Mouse (Mus musculus) ES-Bruce4 (cell line): Measurements from ENCODE around the gene Camkmt.

Experiments used
- CTCF ChIP-seq: IDR thresholded peaks from one replicate; pipeline ENCODE4 v1.8.1; 2011; ENCODE audit warnings: low read depth, low read length
- POLR2A ChIP-seq: IDR thresholded peaks from one replicate; pipeline ENCODE4 v1.8.1; 2011; ENCODE audit warnings: low read length; ENCODE audit not compliant: insufficient read depth

DNA sequence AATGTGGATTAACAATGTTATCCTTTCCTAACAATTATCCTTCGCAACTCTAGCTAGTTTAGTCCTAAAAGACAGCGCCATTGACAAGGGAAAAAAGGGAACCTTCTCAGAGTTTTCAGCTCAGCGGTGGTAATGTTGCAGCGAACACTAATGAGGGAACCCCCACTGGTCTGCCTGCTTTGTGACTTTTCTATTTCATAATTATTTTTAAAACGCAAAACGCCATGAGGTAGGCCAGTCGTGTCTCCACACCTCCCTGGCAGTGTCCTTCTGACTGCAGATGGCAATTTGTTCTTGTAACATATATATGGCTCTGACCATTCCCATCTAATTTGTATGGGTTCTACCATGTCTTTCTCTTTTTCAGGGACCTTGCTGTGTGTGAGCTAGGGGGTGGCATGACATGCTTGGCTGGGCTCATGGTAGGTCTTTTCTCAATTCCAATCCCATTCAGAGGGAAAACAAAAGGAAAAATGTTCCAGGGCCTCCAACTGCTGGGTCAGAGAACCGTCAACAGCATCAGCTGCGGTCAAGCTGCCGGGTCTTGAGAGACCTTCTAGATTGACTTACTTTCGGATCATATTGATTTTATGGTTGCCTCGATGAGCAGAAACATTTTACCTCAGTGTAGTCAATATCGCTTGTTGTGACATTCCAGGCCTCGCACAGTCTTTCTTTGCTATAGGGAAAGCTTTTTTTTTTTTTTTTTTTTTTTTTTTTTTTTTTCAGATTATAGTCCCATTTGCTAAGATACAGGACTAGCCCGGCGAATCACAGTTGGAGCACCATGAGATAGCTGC is 302.9 kb downstream of the Camkmt start:
- no peak for TF ChIP-seq CTCF
- no peak for TF ChIP-seq POLR2A
